Mouse (Mus musculus) stomach, postnatal 0 days (tissue): ENCODE results near the gene Prdx1.

Experiments
- CTCF ChIP-seq: IDR thresholded peaks from 2 replicates; pipeline ENCODE4 v1.5.1; 2016; ENCODE audit warnings: antibody characterized with exemption, low read depth, mild to moderate bottlenecking, moderate library complexity
- EP300 ChIP-seq: optimal IDR thresholded peaks from 2 replicates; pipeline ENCODE3; 2016; ENCODE audit warnings: antibody characterized with exemption

DNA sequence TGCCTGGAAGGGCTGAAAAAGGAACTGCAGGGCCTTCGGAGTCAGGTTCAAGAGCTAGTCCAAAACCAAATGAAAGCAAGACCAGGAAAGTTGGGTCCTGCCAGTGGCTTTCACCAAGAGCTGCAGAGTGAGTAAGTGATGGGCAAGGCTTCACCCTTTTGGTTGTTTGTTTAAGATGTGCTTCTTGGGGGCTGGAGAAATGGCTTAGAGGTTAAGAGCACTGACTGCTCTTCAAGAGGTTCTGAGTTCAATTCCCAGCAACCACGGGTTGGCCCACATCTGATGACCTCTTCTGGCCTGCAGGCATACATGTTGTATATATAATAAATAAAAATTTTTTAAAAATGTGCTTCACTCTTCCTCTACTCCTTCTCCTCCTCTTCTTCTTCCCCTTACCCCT is 24.8 kb downstream of the Prdx1 start:
- TF ChIP-seq CTCF (no peak), EP300 (no peak)
